Mouse (Mus musculus): ENCODE data around the gene Tmem14c.
"Not testable (repeated sequence)": the region's sequence is repeated elsewhere in the genome, so short reads cannot be mapped to it uniquely, and the experiment has no call there.

Tmem14c gene

DNA sequence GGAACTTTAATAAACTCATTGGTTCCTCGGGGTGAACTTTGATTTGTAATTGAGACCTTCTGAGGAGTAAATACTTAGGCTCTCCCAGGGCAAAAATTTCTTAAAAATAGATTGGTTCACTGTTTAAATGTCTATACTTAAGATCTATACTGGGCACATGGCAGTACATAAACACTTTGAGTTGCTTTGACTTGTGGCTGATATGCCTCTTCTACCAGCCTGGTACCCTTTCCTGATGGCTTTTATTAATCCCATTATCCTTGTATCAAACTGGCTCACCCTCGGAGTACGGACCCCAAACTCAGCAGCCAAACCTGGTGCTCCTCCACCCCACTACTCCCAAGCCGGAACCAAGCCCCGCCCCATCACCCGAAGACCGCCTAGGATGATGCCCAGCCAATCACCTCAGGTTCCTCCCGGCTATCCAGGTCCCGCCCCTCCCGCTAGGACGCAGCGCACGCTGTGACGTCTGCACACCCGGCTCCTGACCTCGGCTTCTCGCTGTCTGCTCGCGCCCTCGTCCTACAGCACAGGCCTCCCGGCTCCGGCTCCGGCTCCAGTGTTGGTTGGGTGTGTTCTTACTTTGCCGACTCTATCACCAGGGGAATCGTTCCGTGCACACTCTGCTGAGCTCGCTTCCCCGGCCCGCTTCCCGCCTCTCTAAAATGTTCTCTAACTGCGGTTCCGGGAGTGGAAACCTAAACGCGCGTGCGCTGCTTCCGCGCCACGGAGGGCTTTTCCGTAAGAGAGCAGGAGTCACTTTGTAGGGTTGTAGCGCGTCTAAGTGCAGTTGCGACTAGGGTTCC lies at the start of gene Tmem14c:
TSS of gene Tmem14c (plus strand) at position 464 of the 806 bp plus-strand sequence.
- DNase-seq (ENCODE audit: low spot score in 2 of 2), result peak; percentile 75 to 87

- no peak for DNase-seq (ENCODE audit: low spot score in 2 of 2)
These were observed 48.5 kb upstream of the Tmem14c start for GRCm38 (mm10) chr13:40967609-40968008.

GRCm38 (mm10) chr13:40968564-40968963 lies 47.5 kb upstream of the Tmem14c start:
- no peak for DNase-seq (ENCODE audit: low spot score in 2 of 2)

- DNase-seq (ENCODE audit: low spot score in 2 of 2), result no peak
These were observed 46.2 kb upstream of the Tmem14c start for GRCm38 (mm10) chr13:40969761-40970390.

GRCm38 (mm10) chr13:40971261-40971660 lies 44.8 kb upstream of the Tmem14c start:
- DNase-seq (ENCODE audit: low spot score in 2 of 2), result no peak

- no peak for DNase-seq (ENCODE audit: low spot score in 2 of 2)
These were observed 44.3 kb upstream of the Tmem14c start for GRCm38 (mm10) chr13:40971831-40972230.

DNA sequence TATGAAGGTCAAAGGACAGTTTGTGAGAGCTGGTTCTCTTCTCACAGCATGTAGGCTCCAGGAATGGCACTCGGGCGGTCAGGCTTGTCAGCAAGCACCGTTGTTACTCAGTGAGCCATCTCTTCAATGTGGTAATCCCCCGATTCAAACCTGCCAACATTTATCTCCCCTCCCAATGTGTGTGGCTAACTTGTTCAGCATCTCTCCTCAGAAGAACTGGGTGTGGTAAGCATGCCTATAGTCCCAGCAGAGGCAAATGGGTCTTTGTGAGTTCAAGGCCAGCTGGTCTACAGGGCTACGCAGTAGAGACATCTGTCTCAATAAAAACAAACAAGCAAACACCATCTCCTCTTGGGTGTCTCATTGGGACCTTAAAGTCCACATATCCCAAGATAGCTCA lies 43.1 kb upstream of the Tmem14c start:
- no peak for DNase-seq (ENCODE audit: low spot score in 2 of 2)

GRCm38 (mm10) chr13:40977609-40978008 lies 38.5 kb upstream of the Tmem14c start:
- peak in 1 of 2 experiments; percentile 27 for DNase-seq (ENCODE audit: low spot score in 2 of 2)

DNA sequence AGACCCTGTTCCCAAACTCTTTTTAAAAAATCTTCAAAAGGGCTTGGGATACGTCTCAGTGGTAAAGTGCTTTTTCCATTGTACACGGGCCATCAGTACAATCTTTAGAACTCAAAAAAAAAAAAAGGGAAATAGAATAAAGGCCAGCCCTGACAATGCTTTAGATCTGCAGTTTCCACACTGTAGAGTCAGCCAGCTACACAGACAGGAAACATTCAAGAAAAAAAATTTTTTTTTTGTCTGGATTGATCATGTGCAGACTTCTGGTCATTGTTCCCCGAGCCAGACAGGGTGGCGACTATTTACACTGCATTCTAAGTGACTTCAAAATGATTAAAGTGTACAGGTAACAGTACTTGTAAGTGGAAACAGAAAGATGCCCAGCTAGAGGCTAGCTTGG lies 37.4 kb upstream of the Tmem14c start:
- DNase-seq (ENCODE audit: low spot score in 2 of 2), result no peak

GRCm38 (mm10) chr13:40979321-40979720 lies 36.8 kb upstream of the Tmem14c start:
- no peak for DNase-seq (ENCODE audit: low spot score in 2 of 2)

DNA sequence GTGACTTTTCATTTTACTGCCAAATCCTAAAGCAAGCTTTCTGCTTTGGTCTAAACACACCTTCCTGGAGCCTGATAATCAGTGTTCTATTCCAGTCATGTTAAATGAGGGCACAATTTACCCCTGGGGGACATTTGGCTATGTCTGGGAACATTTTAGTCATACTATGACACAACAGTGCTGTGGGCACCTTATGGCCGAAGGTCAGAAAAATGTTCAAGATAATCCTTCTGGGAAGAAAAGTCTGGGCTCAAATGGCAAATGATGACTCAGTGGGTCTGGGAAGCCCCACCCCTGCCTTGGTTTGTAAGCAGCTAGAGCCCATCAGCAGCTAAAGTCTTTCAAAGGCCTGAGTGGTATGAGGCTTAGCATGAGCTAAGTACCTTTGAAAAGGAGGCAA lies 33.3 kb upstream of the Tmem14c start:
- no peak for DNase-seq (ENCODE audit: low spot score in 2 of 2)

- DNase-seq (ENCODE audit: low spot score in 2 of 2), result no peak
These were observed 30.0 kb upstream of the Tmem14c start for GRCm38 (mm10) chr13:40986081-40986480.

DNA sequence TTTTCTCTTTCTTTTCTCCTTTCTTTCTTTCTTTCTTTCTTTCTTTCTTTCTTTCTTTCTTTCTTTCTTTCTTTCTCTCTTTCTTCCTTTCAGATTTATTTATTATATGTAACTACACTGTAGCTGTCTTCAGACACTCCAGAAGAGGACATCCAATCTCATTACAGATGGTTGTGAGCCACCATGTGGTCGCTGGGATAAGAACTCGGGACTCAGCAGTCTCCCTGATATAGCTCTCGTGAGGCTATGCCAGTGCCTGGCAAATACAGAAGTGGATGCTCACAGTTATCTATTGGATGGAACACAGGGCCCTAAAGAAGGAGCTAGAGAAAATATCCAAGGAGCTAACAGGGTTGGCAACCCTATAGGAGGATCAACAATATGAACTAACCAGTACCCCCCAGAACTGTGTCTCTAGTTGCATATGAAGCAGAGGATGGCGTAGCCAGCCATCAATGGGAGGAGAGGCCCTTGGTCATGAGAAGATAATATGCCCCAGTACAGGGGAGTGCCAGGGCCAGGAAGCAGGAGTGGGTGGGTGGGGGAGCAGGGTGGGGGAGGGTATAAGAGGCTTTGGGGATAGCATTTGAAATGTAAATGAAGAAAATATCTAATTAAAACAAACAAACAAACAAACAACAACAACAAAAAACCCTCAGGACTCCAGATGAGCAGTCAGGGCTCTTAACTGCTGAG lies 28.3 kb upstream of the Tmem14c start:
- DNase-seq (ENCODE audit: low spot score in 2 of 2), result not testable (repeated sequence)

DNA sequence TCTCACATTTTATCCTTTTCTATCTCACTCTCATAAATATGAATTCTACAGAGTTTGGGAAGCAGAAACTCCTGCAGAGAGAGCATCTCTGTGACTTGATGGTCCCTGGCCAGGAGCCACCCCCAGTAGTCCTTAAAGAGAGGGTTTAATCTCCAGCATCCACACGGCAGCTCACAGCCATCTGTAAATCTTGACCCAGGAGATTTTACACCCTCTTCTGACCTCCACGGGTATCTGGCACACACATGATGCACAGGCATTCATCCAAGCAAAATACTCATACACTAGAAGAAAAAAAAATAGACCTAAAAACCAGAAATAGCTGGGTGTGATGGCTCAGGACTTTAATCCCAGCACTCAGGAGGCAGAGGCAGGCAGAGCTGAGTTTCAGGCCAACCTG lies 27.7 kb upstream of the Tmem14c start:
- DNase-seq (ENCODE audit: low spot score in 2 of 2), result no peak

DNA sequence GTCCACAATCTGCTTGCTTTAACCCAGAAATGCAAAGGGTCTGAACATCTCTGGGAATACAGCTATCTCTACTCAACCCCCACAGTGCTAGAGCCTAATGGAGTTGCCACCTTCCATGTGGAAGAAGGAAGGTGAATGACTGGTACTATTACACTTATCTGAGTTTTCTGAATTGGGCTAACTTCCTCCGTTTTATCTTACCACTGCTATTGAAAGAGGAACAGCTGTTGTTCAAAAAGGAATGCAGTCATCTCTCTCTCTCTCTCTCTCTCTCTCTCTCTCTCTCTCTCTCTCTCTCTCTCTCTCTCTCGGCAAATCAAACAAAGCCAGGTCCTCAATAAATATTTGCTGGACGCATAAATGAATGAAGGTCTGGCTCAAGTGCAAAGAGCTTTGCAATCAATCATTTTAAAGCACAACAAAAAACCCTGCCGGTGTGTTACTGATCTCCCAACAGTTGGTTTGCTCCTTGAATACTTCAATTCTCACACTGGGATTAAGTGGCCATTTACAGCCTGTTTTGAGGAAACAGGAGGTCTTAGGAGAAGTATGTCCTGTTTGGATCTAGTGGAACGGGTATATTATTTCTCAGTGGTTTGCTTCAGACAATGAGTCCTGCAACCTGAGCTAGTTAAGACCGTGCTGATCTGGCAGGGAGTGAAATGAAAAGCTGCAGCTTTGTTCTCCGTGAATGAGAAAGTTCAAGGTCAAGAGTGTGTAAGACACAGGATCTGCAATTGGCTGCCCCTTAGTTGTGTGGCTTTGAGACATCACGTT lies 21.4 kb upstream of the Tmem14c start:
- no peak for DNase-seq (ENCODE audit: low spot score in 2 of 2)

- not testable (repeated sequence) for DNase-seq (ENCODE audit: low spot score in 2 of 2)
These were observed 17.6 kb upstream of the Tmem14c start for GRCm38 (mm10) chr13:40998537-40998936.

GRCm38 (mm10) chr13:41000140-41000925 lies 15.8 kb upstream of the Tmem14c start:
- peak in 1 of 2 experiments; percentile 46 for DNase-seq (ENCODE audit: low spot score in 2 of 2)

DNA sequence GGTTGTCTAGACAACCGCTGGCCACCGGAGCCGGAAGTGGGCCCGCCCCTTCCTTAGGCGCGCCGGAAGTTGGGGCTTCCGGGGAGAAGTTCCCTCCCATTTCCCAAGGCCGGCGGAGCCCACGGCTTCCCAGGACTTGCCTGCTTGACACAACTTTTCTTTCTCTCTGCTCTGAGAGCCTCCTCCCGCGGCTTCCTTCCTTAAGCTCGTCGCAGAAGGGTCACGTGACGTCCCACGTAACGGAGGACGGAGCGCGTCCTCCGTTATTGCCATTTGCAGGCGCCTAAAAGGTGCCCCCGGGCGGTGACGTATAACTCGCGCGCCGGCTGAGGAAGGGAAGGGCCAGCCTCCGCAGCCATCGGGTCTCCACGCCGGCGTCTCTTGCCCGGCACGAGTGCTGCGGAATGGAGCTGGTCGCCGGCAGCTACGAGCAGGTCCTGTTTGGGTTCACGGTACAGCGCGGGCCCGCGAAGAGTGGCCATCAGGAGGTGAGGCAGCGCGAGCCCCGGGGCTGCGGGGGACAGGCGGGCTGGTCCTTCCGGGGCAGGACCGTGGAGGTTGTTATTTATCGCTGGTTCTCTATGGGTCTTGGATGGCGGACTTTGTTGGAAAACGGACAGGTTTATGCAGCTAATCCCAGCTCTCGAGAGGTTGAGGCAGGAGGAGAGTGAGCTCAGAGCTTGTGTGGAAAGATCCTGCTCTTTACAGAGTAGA lies 15.0 kb upstream of the Tmem14c start, which contains the start of gene Pak1ip1:
TSS of gene Pak1ip1 (plus strand) at position 98 of the 714 bp plus-strand sequence.
- DNase-seq (ENCODE audit: low spot score in 2 of 2), result peak; percentile 85 to 92

GRCm38 (mm10) chr13:41002001-41002400 lies 14.1 kb upstream of the Tmem14c start:
- no peak for DNase-seq (ENCODE audit: low spot score in 2 of 2)

GRCm38 (mm10) chr13:41006244-41006643 lies 9.8 kb upstream of the Tmem14c start:
- DNase-seq (ENCODE audit: low spot score in 2 of 2), result no peak

Measured in cerebellum, postnatal 4 days (tissue).